Mouse (Mus musculus): Measurements from ENCODE around the gene Faf1. TPM values are rescaled to one million over a fixed set of nuclear protein-coding genes. Genes with fewer than 3 reads are reported as not detected.

Faf1 gene
- polyA plus RNA-seq, 1 experiment = 17.9 TPM

DNA sequence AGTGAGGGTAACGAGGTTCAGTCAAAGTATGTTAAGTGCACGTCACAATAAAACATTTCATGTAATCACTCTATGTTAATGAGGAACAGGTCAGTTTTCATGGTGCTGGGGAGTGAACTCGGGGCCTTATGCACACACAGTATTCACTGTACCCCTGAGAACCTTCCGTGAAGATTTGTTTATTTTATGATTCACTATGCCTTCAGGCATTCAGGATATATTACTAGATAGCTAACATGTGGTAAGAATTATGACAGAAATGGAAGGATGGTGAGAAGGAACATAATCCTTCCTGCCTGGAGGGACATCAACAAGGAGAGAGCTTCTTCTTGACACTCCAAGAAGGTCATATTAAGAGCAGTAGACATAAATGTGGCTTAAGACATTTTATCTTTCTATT, 29.1 kb upstream of the Faf1 start:
- no peaks in the 10 kb centered on the region for H3K36me3 ChIP-seq (ENCODE audit: control insufficient read depth, insufficient read depth, low read length)
- H3K4me1 ChIP-seq (ENCODE audit: control insufficient read depth, insufficient read depth, low read length) = no peaks in the 10 kb centered on the region
- no peaks in the 10 kb centered on the region for H3K27me3 ChIP-seq (ENCODE audit: control insufficient read depth, insufficient read depth, low read length)
- TF ChIP-seq POLR2A (IDR thresholded peaks at IDR 0.05; ENCODE audit: control insufficient read depth, low read depth, low read length) (no peak), CTCF (IDR thresholded peaks at IDR 0.05; ENCODE audit: control insufficient read depth, insufficient read depth, insufficient replicate concordance, low read depth, low read length) (no peak)
- H3K4me3 ChIP-seq (ENCODE audit: control insufficient read depth, low read depth, low read length) = no peak overlapping the region
- no peak overlapping the region for H3K27ac ChIP-seq (ENCODE audit: control insufficient read depth, insufficient read depth, low read depth, low read length)

DNA sequence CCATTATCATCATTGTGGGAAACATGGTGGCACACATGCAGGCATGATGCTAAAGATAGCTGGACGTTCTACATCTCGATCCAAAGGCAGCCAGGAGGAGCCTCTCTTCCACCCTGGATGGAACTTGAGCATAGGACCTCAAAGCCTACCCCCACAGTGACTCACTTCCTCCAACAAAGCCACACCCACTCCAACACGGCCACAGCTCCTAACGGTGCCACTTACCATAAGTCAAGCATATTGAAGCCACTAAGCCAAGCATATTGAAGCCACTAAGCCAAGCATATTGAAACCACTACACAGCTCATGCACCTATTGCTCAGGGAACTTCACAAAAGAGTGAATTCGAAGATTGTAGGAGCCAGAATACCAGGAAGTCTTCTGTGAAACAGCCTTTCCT, 27.1 kb upstream of the Faf1 start:
- H3K4me1 ChIP-seq (ENCODE audit: control insufficient read depth, insufficient read depth, low read length) = no peaks in the 10 kb centered on the region
- no peak overlapping the region for H3K27ac ChIP-seq (ENCODE audit: control insufficient read depth, insufficient read depth, low read depth, low read length)
- H3K4me3 ChIP-seq (ENCODE audit: control insufficient read depth, low read depth, low read length) = no peak overlapping the region
- H3K27me3 ChIP-seq (ENCODE audit: control insufficient read depth, insufficient read depth, low read length) = no peaks in the 10 kb centered on the region
- H3K36me3 ChIP-seq (ENCODE audit: control insufficient read depth, insufficient read depth, low read length) = no peaks in the 10 kb centered on the region
- no peak for TF ChIP-seq POLR2A (IDR thresholded peaks at IDR 0.05; ENCODE audit: control insufficient read depth, low read depth, low read length)

DNA sequence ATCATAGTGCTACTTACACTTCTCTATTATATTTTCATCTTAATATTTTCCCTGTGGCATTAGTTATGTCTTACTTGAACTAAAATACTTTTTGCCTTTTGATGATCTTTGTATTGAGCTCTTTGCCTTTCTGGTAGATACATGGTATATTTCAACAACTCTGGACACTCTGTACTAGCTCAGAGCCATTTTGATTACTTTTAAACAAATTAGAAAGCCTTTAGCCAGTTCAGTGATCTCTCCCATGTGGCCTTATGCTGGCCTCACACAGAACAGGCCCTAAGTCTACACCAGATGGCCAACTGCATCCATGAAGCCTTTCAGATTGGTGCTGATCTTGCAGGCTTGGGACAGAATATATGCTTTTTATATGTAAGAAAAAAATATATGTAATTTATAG, 23.1 kb upstream of the Faf1 start:
- Histone ChIP-seq H3K4me1 (ENCODE audit: control insufficient read depth, insufficient read depth, low read length) (peaks cover 7% of the 10 kb centered on the region), H3K4me3 (ENCODE audit: control insufficient read depth, low read depth, low read length) (no peak overlapping the region), H3K27me3 (ENCODE audit: control insufficient read depth, insufficient read depth, low read length) (no peaks in the 10 kb centered on the region), H3K36me3 (ENCODE audit: control insufficient read depth, insufficient read depth, low read length) (no peaks in the 10 kb centered on the region), H3K27ac (ENCODE audit: control insufficient read depth, insufficient read depth, low read depth, low read length) (no peak overlapping the region)
- TF ChIP-seq CTCF (IDR thresholded peaks at IDR 0.05; ENCODE audit: control insufficient read depth, insufficient read depth, insufficient replicate concordance, low read depth, low read length) (no peak), POLR2A (IDR thresholded peaks at IDR 0.05; ENCODE audit: control insufficient read depth, low read depth, low read length) (no peak)

DNA sequence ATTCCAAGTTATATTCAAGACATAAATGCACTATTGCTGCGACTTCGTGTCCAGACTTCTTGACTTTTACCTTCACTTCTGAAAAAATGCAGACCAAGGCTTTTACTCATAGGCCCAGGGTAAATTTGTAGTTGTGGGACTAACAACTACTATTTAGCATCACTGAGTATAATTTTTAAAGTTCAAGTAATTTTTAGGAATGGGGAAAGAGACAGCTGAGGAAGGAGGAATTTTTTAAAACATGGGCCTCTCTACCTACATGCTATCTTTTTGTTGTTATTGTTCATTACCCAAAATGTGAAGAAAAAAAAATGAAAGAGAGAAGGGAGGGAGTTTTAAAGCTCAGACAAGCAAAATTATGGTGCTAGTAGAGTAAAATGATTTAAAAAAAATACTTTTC, 21.7 kb upstream of the Faf1 start:
- Histone ChIP-seq H3K27me3 (ENCODE audit: control insufficient read depth, insufficient read depth, low read length) (no peaks in the 10 kb centered on the region), H3K36me3 (ENCODE audit: control insufficient read depth, insufficient read depth, low read length) (no peaks in the 10 kb centered on the region), H3K4me3 (ENCODE audit: control insufficient read depth, low read depth, low read length) (no peak overlapping the region), H3K27ac (ENCODE audit: control insufficient read depth, insufficient read depth, low read depth, low read length) (no peak overlapping the region), H3K4me1 (ENCODE audit: control insufficient read depth, insufficient read depth, low read length) (peaks cover 7% of the 10 kb centered on the region)
- TF ChIP-seq CTCF (IDR thresholded peaks at IDR 0.05; ENCODE audit: control insufficient read depth, insufficient read depth, insufficient replicate concordance, low read depth, low read length) = no peak
- no peak for TF ChIP-seq POLR2A (IDR thresholded peaks at IDR 0.05; ENCODE audit: control insufficient read depth, low read depth, low read length)

DNA sequence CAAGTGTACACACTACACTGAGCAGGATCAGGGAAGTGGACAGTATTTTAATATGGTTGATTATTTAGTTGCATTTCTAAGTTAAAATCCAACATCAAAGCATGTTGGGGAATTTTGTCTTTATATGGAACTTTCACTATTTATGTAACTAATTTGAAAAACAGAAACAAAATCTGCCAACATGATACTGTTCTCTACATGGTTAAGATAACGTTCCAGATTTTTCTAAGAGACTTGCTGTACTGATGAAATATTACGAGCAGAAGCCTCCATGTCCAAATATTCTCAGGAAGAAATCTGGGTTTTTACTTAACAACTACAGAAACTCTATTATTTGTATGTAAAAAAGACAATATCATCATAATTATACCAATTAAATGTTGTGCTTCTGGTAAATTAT, 20.6 kb upstream of the Faf1 start:
- no peaks in the 10 kb centered on the region for H3K27me3 ChIP-seq (ENCODE audit: control insufficient read depth, insufficient read depth, low read length)
- H3K36me3 ChIP-seq (ENCODE audit: control insufficient read depth, insufficient read depth, low read length) = no peaks in the 10 kb centered on the region
- peaks cover 7% of the 10 kb centered on the region for H3K4me1 ChIP-seq (ENCODE audit: control insufficient read depth, insufficient read depth, low read length)
- TF ChIP-seq POLR2A (IDR thresholded peaks at IDR 0.05; ENCODE audit: control insufficient read depth, low read depth, low read length) (no peak), CTCF (IDR thresholded peaks at IDR 0.05; ENCODE audit: control insufficient read depth, insufficient read depth, insufficient replicate concordance, low read depth, low read length) (no peak)
- no peak overlapping the region for H3K27ac ChIP-seq (ENCODE audit: control insufficient read depth, insufficient read depth, low read depth, low read length)
- no peak overlapping the region for H3K4me3 ChIP-seq (ENCODE audit: control insufficient read depth, low read depth, low read length)

DNA sequence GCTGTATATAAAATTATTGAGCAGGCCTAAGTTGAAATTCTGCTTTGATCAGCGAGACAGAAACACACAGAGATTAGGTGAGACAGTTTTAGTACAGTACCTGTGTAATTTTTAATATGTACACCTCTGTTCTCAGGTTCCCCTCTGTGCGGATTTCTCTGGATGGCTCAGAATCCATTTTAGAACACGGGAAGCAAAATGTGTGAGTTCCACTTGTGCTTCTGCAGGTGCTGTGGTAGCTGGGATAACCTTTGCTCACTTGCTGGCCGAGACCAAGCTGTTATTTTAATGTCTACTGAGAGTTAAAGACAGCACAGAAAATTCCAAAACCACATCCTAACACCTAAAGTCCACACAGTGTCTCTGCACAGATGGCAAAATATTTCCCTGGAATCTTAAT, 20.1 kb upstream of the Faf1 start:
- TF ChIP-seq CTCF (IDR thresholded peaks at IDR 0.05; ENCODE audit: control insufficient read depth, insufficient read depth, insufficient replicate concordance, low read depth, low read length) (no peak), POLR2A (IDR thresholded peaks at IDR 0.05; ENCODE audit: control insufficient read depth, low read depth, low read length) (no peak)
- 0 out of 2 replicates have a peak, but pooled peaks cover under 1% of the 10 kb centered on the region for H3K36me3 ChIP-seq (ENCODE audit: control insufficient read depth, insufficient read depth, low read length)
- no peaks in the 10 kb centered on the region for H3K27me3 ChIP-seq (ENCODE audit: control insufficient read depth, insufficient read depth, low read length)
- H3K4me3 ChIP-seq (ENCODE audit: control insufficient read depth, low read depth, low read length) = no peak overlapping the region
- H3K4me1 ChIP-seq (ENCODE audit: control insufficient read depth, insufficient read depth, low read length) = peaks cover 10% of the 10 kb centered on the region
- no peak overlapping the region for H3K27ac ChIP-seq (ENCODE audit: control insufficient read depth, insufficient read depth, low read depth, low read length)

DNA sequence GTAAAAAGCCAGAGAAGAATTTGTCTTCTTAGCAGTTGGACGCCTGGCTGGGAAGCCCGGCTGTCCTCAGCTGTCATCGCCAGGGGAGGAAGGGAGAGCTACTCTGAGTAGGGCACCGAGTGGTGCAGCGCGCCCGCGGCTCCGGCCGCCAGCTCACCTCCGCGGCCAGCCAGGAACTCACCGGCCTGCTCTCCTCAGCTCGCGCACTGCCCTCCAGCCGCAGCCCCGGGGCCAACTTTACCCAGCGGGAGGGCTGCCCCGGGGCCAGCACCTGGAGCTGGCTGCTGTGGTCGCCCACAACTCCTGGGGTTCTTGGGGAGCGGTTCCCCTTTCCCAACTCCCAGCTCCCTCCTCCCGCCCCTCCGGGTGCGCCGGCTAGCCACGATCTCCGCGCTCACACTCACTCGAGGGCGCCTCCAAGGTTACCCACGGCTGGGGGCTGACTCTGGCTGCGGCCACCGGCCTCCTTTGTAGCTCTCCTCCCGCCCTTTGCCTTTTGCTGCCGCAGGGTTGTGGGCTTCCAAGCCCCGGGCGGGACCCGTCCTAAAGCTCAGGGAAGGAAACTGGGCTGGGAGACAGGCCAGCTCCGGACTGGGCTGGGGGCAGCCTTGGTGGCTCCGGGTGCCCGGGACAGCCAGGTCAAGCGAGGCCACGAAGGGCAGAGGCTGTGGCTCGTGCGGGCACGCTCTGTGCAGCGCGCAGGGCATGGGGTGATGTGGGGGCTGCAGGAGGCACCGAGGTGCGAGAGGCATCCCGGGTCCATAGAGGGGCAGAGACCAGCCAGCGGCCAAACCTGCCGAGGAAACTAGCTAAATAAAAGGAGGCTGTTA, 19.2 kb upstream of the Faf1 start:
- H3K36me3 ChIP-seq (ENCODE audit: control insufficient read depth, insufficient read depth, low read length) = 0 out of 2 replicates have a peak, but pooled peaks cover 2% of the 10 kb centered on the region
- no peaks in the 10 kb centered on the region for H3K27me3 ChIP-seq (ENCODE audit: control insufficient read depth, insufficient read depth, low read length)
- peak overlapping the region; percentile 27; the same call in 1 of the 2 replicates for H3K27ac ChIP-seq (ENCODE audit: control insufficient read depth, insufficient read depth, low read depth, low read length)
- peak overlapping the region; percentile 80 for H3K4me3 ChIP-seq (ENCODE audit: control insufficient read depth, low read depth, low read length)
- TF ChIP-seq CTCF (IDR thresholded peaks at IDR 0.05; ENCODE audit: control insufficient read depth, insufficient read depth, insufficient replicate concordance, low read depth, low read length) = no peak
- peaks cover 10% of the 10 kb centered on the region for H3K4me1 ChIP-seq (ENCODE audit: control insufficient read depth, insufficient read depth, low read length)
